Comparison of ENCODE assay signal across 10 mouse cellular contexts in the genomic region with DNA sequence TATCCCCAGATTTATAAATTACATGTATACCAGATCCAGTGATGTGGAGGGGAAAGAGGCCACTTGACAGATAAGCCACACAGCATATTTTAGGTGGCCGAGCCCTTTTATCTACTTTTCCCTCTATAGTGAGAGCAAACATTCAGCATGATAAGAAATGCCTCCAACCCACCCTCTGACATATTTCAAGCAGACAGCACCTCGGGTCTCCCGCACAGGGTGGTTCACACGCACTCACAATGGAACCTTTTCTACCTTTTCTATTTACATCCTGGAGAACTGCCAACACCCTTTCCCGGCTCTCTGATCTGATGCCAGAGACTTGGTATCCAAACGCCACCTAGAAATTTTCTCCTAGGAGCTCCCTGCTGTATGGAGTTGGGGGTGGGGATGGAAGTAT. TPM values are rescaled to one million over a fixed set of nuclear protein-coding genes. Genes with fewer than 3 reads are reported as not detected.
DNase-seq lines count a peak whose midpoint lies in the region; ATAC-seq lines count a peak whose summit lies in the region.
"Had no signal": no experiment of that assay in that cellular context is flagged by ENCODE, and none has a peak within 500 bp of the region (broad histone marks: within the 10 kb centered on the region; RNA-seq: fewer than 3 reads in every experiment).

No protein-coding gene starts in this region.

- H3K9me3 ChIP-seq in forebrain, embryonic 14.5 days (replicated peaks; ENCODE audit: control insufficient read depth, low read length): no peaks in the 10 kb centered on the region
- H3K9me3 ChIP-seq in forebrain, embryonic 15.5 days: no peaks in the 10 kb centered on the region
- H3K9me3 ChIP-seq in limb, embryonic 13.5 days: no peaks in the 10 kb centered on the region
- no peaks in the 10 kb centered on the region for H3K9me3 ChIP-seq in limb, embryonic 10.5 days (replicated peaks)
- H3K9me3 ChIP-seq in stomach, embryonic 14.5 days (ENCODE audit: control insufficient read depth, low read depth, low read length): no peaks in the 10 kb centered on the region
- H3K9me3 ChIP-seq: hindbrain, embryonic 12.5 days had no signal

- no peaks in the 10 kb centered on the region for H3K27me3 ChIP-seq in forebrain, embryonic 14.5 days (replicated peaks; ENCODE audit: control insufficient read depth, insufficient read depth, low read length)
- H3K27me3 ChIP-seq in forebrain, embryonic 15.5 days: no peaks in the 10 kb centered on the region
- H3K27me3 ChIP-seq in limb, embryonic 13.5 days: no peaks in the 10 kb centered on the region
- H3K27me3 ChIP-seq in limb, embryonic 10.5 days (ENCODE audit: low read depth, poor library complexity, severe bottlenecking): no peaks in the 10 kb centered on the region
- no peaks in the 10 kb centered on the region for H3K27me3 ChIP-seq in stomach, embryonic 14.5 days (ENCODE audit: control insufficient read depth, insufficient read depth, low read length)
- H3K27me3 ChIP-seq: hindbrain, embryonic 12.5 days had no signal

- H3K27ac ChIP-seq in forebrain, embryonic 14.5 days (ENCODE audit: low read depth, low read length): no peak overlapping the region
- no peak overlapping the region for H3K27ac ChIP-seq in forebrain, embryonic 15.5 days (replicated peaks)
- H3K27ac ChIP-seq in limb, embryonic 13.5 days: no peak overlapping the region
- no peak overlapping the region for H3K27ac ChIP-seq in limb, embryonic 10.5 days
- peak overlapping the region; percentile 74; the same call in 1 of the 2 replicates for H3K27ac ChIP-seq in stomach, embryonic 14.5 days (ENCODE audit: low read length)
- H3K27ac ChIP-seq: hindbrain, embryonic 12.5 days had no signal

- H3K9ac ChIP-seq in forebrain, embryonic 14.5 days (ENCODE audit: low read length): no peak overlapping the region
- H3K9ac ChIP-seq in forebrain, embryonic 15.5 days (replicated peaks): no peak overlapping the region
- H3K9ac ChIP-seq in limb, embryonic 13.5 days: no peak overlapping the region
- no peak overlapping the region for H3K9ac ChIP-seq in stomach, embryonic 14.5 days (replicated peaks; ENCODE audit: low read depth, low read length)
- H3K9ac ChIP-seq: hindbrain, embryonic 12.5 days had no signal

- peaks cover 12% of the 10 kb centered on the region for H3K4me1 ChIP-seq in forebrain, embryonic 14.5 days (ENCODE audit: control insufficient read depth, insufficient read depth, low read length)
- H3K4me1 ChIP-seq in forebrain, embryonic 15.5 days: peaks cover 16% of the 10 kb centered on the region
- H3K4me1 ChIP-seq in limb, embryonic 13.5 days: peaks cover 36% of the 10 kb centered on the region
- no peaks in the 10 kb centered on the region for H3K4me1 ChIP-seq in limb, embryonic 10.5 days
- H3K4me1 ChIP-seq in stomach, embryonic 14.5 days (ENCODE audit: control insufficient read depth, insufficient read depth, low read length): peaks cover 36% of the 10 kb centered on the region

- ATAC-seq in forebrain, embryonic 14.5 days: peak; percentile 44; the same call in 1 of the 2 replicates
- no peak for ATAC-seq in forebrain, embryonic 15.5 days (replicated peaks)
- no peak for ATAC-seq in limb, embryonic 13.5 days (ENCODE audit: low FRiP score, low read depth)
- ATAC-seq in stomach, embryonic 14.5 days (ENCODE audit: insufficient number of reproducible peaks, insufficient read depth, low FRiP score, low read depth): peak; percentile 75
- no peak for ATAC-seq in granulocyte monocyte progenitor cell, adult 5-6 weeks (replicated peaks; ENCODE audit: poor library complexity, severe bottlenecking)
- ATAC-seq: activated CD4-positive, CD25-positive, alpha-beta regulatory T cell, adult 4 months had no signal

- 15% methylated on average over 6 of the region's 6 CpGs for WGBS in forebrain, embryonic 14.5 days
- 22% methylated on average over 6 of the region's 6 CpGs for WGBS in forebrain, embryonic 15.5 days
- 35% methylated on average over 6 of the region's 6 CpGs for WGBS in limb, embryonic 13.5 days
- WGBS in limb, embryonic 10.5 days: 88% methylated on average over 6 of the region's 6 CpGs
- 17% methylated on average over 6 of the region's 6 CpGs for whole genome bisulfite sequencing in large intestine, adult 2 months
- 18% methylated on average over 6 of the region's 6 CpGs for WGBS in stomach, embryonic 14.5 days

- H3K36me3 ChIP-seq in forebrain, embryonic 14.5 days (ENCODE audit: control insufficient read depth, insufficient read depth, low read length): no peaks in the 10 kb centered on the region
- H3K36me3 ChIP-seq in forebrain, embryonic 15.5 days: no peaks in the 10 kb centered on the region
- H3K36me3 ChIP-seq in limb, embryonic 13.5 days: no peaks in the 10 kb centered on the region
- no peaks in the 10 kb centered on the region for H3K36me3 ChIP-seq in limb, embryonic 10.5 days
- H3K36me3 ChIP-seq in stomach, embryonic 14.5 days (ENCODE audit: control insufficient read depth, insufficient read depth, low read length): no peaks in the 10 kb centered on the region
- H3K36me3 ChIP-seq: hindbrain, embryonic 12.5 days had no signal

- H3K4me2 ChIP-seq in forebrain, embryonic 14.5 days (ENCODE audit: low read length): 0 out of 2 replicates have a peak overlapping the region, but pooled peaks have one; percentile 14
- no peak overlapping the region for H3K4me2 ChIP-seq in forebrain, embryonic 15.5 days (replicated peaks)
- peak overlapping the region; percentile 16; the same call in 1 of the 2 replicates for H3K4me2 ChIP-seq in limb, embryonic 13.5 days (replicated peaks)
- no peak overlapping the region for H3K4me2 ChIP-seq in stomach, embryonic 14.5 days (replicated peaks; ENCODE audit: low read depth, low read length)
- H3K4me2 ChIP-seq: hindbrain, embryonic 12.5 days had no signal

- peak; percentile 62 for DNase-seq in forebrain, embryonic 14.5 days (ENCODE audit: low spot score)
- DNase-seq in limb, embryonic 10.5 days (ENCODE audit: low spot score): no peak
- peak; percentile 35 for DNase-seq in large intestine, adult 2 months (ENCODE audit: low read depth, low spot score)
- DNase-seq: right cerebral cortex, postnatal 25 days had no signal

- H3K4me3 ChIP-seq in forebrain, embryonic 14.5 days (ENCODE audit: low read depth, low read length): no peak overlapping the region
- H3K4me3 ChIP-seq in forebrain, embryonic 15.5 days: no peak overlapping the region
- no peak overlapping the region for H3K4me3 ChIP-seq in limb, embryonic 13.5 days
- H3K4me3 ChIP-seq in limb, embryonic 10.5 days: no peak overlapping the region
- H3K4me3 ChIP-seq in stomach, embryonic 14.5 days (ENCODE audit: low read depth, low read length): no peak overlapping the region
- H3K4me3 ChIP-seq: hindbrain, embryonic 12.5 days had no signal

RNA-seq across cellular contexts. Expression of gene Lamc1, which starts 58.0 kb away (rescaled TPM):
- polyA plus RNA-seq in forebrain, embryonic 14.5 days (2014; fragmentation: Nextera tagmentation; extraction: Ambion mirVana): 17.2 and 17.7 TPM in 2 replicates
- polyA plus RNA-seq in forebrain, embryonic 15.5 days (2015; fragmentation: Nextera tagmentation; extraction: Ambion mirVana): 14.5 and 14.7 TPM in 2 replicates
- polyA plus RNA-seq in limb, embryonic 13.5 days (2015; fragmentation: Nextera tagmentation; extraction: Ambion mirVana): 31.7 and 35.5 TPM in 2 replicates
- 25.4 and 25.6 TPM in 2 replicates for polyA plus RNA-seq in limb, embryonic 10.5 days (2016; fragmentation: Nextera tagmentation; extraction: Ambion mirVana)
- 26.1 and 37.2 TPM in 2 replicates for polyA plus RNA-seq in large intestine, adult 2 months (2012; rRNA removed)
- 104 and 111 TPM in 2 replicates for polyA plus RNA-seq in stomach, embryonic 14.5 days (2014; fragmentation: Nextera tagmentation; extraction: Ambion mirVana)
- total RNA-seq in granulocyte monocyte progenitor cell, adult 5-6 weeks (2014; fragmentation: Nextera tagmentation): 3.3 and 5.1 TPM in 2 replicates
- 2.7 and 5.2 TPM in 2 replicates for total RNA-seq in granulocyte monocyte progenitor cell, adult 5-6 weeks (2017)

Comparison
In these comparisons a context has a peak if more than half of its experiments do, and no peak if none do; other contexts are left out.
1. ATAC-seq: peak in forebrain, embryonic 14.5 days (single experiment) and stomach, embryonic 14.5 days (single experiment); none in forebrain, embryonic 15.5 days (single experiment), limb, embryonic 13.5 days (single experiment) and granulocyte monocyte progenitor cell, adult 5-6 weeks (single experiment).
2. H3K4me2 ChIP-seq: peak in forebrain, embryonic 14.5 days (single experiment) and limb, embryonic 13.5 days (single experiment); none in forebrain, embryonic 15.5 days (single experiment) and stomach, embryonic 14.5 days (single experiment).